Mouse (Mus musculus): ENCODE data around the gene Slfn2. TPM values are rescaled to one million over a fixed set of nuclear protein-coding genes. Genes with fewer than 3 reads are reported as not detected.
A peak's percentile ranks its signal among the peaks of the same experiment; 100 is the strongest.
"Not testable (repeated sequence)": the region's sequence is repeated elsewhere in the genome, so short reads cannot be mapped to it uniquely, and the experiment has no call there.

Gene Slfn2
- polyA plus RNA-seq (2012; fragmentation: generic; extraction: Trizol), result 0.11 TPM

- Histone ChIP-seq H3K36me3 (ENCODE audit: control insufficient read depth, insufficient read depth) (no peaks in the 10 kb centered on the region), H3K4me3 (no peak within 1 kb of the TSS), H3ac (ENCODE audit: control insufficient read depth, insufficient read length) (no peak within 1 kb of the TSS), H3K27me3 (ENCODE audit: control insufficient read depth, insufficient read depth, insufficient read length) (no peaks in the 10 kb centered on the region), H3K4me2 (ENCODE audit: low read depth) (no peak within 1 kb of the TSS), H3K79me2 (ENCODE audit: control insufficient read depth, insufficient read depth) (no peaks in the 10 kb centered on the region)
- TF ChIP-seq SRF (IDR thresholded peaks at IDR 0.05; ENCODE audit: control insufficient read depth, insufficient read length, low read depth) (no peak), MYOG (IDR thresholded peaks at IDR 0.05; ENCODE audit: control insufficient read depth in 1 of 3, insufficient read depth in 1 of 3, insufficient read length in 2 of 3, low read depth in 2 of 3) (no peak), REST (IDR thresholded peaks at IDR 0.05; ENCODE audit: insufficient read depth, insufficient read length) (no peak), TCF3 (IDR thresholded peaks at IDR 0.05; ENCODE audit: insufficient read length, low read depth) (no peak), MAX (IDR thresholded peaks at IDR 0.05; ENCODE audit: low read depth) (no peak), POLR2AphosphoS2 (IDR thresholded peaks at IDR 0.05; ENCODE audit: insufficient read length, low read depth) (no peak), E2F4 (IDR thresholded peaks at IDR 0.05; ENCODE audit: insufficient read depth) (no peak), POLR2A (IDR thresholded peaks at IDR 0.05; ENCODE audit: insufficient read length, low read depth) (no peak), MYOD1 (IDR thresholded peaks at IDR 0.05; ENCODE audit: control insufficient read depth in 1 of 3, insufficient read length in 2 of 3, low read depth in 2 of 3) (no peak), USF1 (IDR thresholded peaks at IDR 0.05; ENCODE audit: low read depth) (no peak), TCF12 (IDR thresholded peaks at IDR 0.05; ENCODE audit: insufficient read depth, poor library complexity, severe bottlenecking) (no peak)
Measured at GRCm38 (mm10) chr11:83064946-83065345, at the start of gene Slfn2. Gene Slfn2 (plus strand): TSS chr11:83065112.

DNA sequence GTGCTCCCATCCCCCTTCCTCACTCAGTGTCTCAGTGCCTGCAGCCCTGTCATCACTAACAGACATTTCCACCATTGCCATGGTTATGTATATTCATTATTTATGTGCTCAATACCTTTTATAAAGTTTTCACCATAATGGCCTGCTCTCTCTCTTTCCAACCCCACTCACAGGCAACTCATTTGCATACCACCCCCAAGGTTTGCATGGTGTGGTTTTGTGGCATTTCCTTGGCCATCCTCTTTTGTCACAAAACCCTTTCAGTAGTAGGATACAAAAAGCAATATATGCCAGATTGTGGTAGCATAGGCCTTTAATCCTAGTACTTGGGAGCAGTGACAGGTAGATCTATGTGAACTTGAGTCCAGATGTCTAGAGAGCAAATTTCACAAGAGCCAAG lies 48.8 kb upstream of the Slfn2 start:
- no peak overlapping the region for H3K4me3 ChIP-seq
- no peak overlapping the region for H3ac ChIP-seq (ENCODE audit: control insufficient read depth, insufficient read length)
- H3K79me2 ChIP-seq (ENCODE audit: control insufficient read depth, insufficient read depth), result no peaks in the 10 kb centered on the region
- no peak for TF ChIP-seq POLR2AphosphoS2 (IDR thresholded peaks at IDR 0.05; ENCODE audit: insufficient read length, low read depth)
- TF ChIP-seq CEBPB (IDR thresholded peaks at IDR 0.05; ENCODE audit: insufficient read depth, poor library complexity, severe bottlenecking), result no peak
- no peak for TF ChIP-seq TCF3 (IDR thresholded peaks at IDR 0.05; ENCODE audit: insufficient read length, low read depth)
- TF ChIP-seq USF1 (IDR thresholded peaks at IDR 0.05; ENCODE audit: low read depth), result no peak
- TF ChIP-seq REST (IDR thresholded peaks at IDR 0.05; ENCODE audit: insufficient read depth, insufficient read length), result no peak
- TF ChIP-seq MYOG (IDR thresholded peaks at IDR 0.05; ENCODE audit: control insufficient read depth in 1 of 3, insufficient read depth in 1 of 3, insufficient read length in 2 of 3, low read depth in 2 of 3), result no peak
- TF ChIP-seq SRF (IDR thresholded peaks at IDR 0.05; ENCODE audit: control insufficient read depth, insufficient read length, low read depth), result no peak
- TF ChIP-seq E2F4 (IDR thresholded peaks at IDR 0.05; ENCODE audit: insufficient read depth), result no peak
- TF ChIP-seq TCF12 (IDR thresholded peaks at IDR 0.05; ENCODE audit: insufficient read depth, poor library complexity, severe bottlenecking), result no peak
- H3K4me2 ChIP-seq (ENCODE audit: low read depth), result no peak overlapping the region
- no peaks in the 10 kb centered on the region for H3K27me3 ChIP-seq (ENCODE audit: control insufficient read depth, insufficient read depth, insufficient read length)
- H3K36me3 ChIP-seq (ENCODE audit: control insufficient read depth, insufficient read depth), result no peaks in the 10 kb centered on the region

DNA sequence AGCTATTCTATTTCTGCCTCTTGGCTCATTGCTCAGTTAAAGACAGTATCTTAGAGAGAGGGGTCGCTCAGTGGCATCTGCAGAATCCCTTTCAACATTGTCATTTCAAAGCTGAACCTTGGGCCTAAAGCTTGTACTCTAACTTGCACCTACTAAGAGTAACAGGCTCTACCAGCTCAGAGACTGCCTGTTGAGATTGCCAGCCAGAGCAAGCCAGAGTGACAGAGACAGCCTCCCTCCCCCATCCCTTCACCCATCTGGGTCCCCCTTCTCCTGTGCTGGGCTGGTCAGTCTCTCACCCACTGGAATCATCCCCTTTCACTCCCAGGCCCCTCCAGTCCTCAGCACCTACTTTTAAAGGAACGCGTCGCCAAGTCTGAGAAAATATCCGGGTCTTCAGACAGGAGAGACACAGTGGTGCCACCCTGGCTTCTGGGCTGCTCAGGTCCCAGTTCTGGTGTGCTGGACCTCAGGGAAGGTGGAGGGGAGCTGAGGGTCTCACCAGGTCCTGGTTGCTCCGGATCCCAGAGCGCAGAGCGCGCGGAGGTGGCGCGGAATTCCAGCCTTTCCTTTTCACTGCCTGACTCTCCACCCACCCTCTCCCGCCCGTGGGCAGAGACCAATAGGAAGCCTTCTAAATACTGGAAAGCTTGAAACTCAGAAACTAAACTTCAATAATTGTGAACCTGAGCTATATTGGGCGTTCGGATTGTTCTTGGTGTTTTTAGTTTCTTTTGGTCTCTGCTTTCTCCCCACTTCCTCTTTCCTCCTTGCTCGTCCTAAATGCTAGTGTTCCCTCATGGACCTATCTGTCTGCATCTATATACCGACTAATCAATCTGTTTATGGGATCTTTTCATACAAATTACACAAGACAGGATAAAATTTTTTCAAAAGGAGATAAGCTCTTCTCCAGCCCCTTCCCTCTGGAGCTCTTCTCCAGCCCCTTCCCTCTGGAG lies 45.1 kb upstream of the Slfn2 start:
- H3K36me3 ChIP-seq (ENCODE audit: control insufficient read depth, insufficient read depth); H3K27me3 ChIP-seq (ENCODE audit: control insufficient read depth, insufficient read depth, insufficient read length); H3ac ChIP-seq (ENCODE audit: control insufficient read depth, insufficient read length); H3K79me2 ChIP-seq (ENCODE audit: control insufficient read depth, insufficient read depth): not testable (repeated sequence)
- Histone ChIP-seq H3K4me2 (ENCODE audit: low read depth) (peak overlapping the region; percentile 30), H3K4me3 (peak overlapping the region; percentile 11)

DNA sequence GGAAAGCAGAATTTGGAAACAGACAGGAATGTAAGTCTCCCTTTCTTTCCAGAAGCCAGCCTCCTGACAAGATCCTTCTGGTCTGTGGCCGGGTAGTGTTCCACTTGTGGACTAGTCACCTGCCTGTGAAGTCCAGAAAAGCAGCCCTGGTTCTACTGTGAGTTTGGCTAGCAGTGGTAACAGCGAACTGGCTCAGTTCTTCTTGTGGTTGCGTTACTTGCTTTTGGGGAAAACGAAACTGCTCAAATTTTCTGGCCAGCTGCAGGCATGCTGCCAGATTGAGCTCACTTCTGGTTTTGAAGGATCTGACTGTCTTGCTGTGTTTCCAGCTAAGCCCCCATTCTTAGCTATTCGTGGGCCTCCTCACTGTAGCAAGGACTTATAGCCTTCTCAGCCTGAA lies 44.3 kb upstream of the Slfn2 start, which contains the start of gene Slfn8:
Slfn8 (minus strand) TSS at position 190 of the 400 bp plus-strand sequence.
- H3K4me2 ChIP-seq (ENCODE audit: low read depth), result peak within 1 kb of the TSS; percentile 30
- H3K79me2 ChIP-seq (ENCODE audit: control insufficient read depth, insufficient read depth), result no peaks in the 10 kb centered on the region
- peak within 1 kb of the TSS; percentile 11 for H3K4me3 ChIP-seq
- TF ChIP-seq MAX (IDR thresholded peaks at IDR 0.05; ENCODE audit: low read depth) (no peak), MYOG (IDR thresholded peaks at IDR 0.05; ENCODE audit: control insufficient read depth in 1 of 3, insufficient read depth in 1 of 3, insufficient read length in 2 of 3, low read depth in 2 of 3) (no peak)
- no peak within 1 kb of the TSS for H3ac ChIP-seq (ENCODE audit: control insufficient read depth, insufficient read length)
- no peaks in the 10 kb centered on the region for H3K27me3 ChIP-seq (ENCODE audit: control insufficient read depth, insufficient read depth, insufficient read length)
- H3K36me3 ChIP-seq (ENCODE audit: control insufficient read depth, insufficient read depth), result no peaks in the 10 kb centered on the region

DNA sequence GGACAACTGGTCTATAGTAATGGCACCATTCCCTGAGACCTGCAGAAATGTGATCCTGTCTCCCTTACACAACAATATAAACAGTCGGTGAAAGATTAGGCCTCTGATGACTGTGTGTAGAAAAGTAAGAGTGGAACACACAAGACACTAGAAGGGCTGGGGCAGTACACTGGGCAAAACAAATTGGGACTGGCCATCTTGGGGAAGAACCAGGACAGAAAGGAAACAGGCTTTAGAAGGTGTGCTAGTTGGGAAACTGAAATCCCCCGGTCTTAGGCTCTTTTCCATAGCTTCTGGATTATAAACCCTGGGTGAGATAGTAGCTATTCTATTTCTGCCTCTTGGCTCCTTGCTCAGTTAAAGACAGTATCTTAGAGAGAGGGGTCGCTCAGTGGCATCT lies 26.2 kb upstream of the Slfn2 start:
- not testable (repeated sequence) for H3K4me3 ChIP-seq; H3K79me2 ChIP-seq (ENCODE audit: control insufficient read depth, insufficient read depth); H3K4me2 ChIP-seq (ENCODE audit: low read depth); H3K27me3 ChIP-seq (ENCODE audit: control insufficient read depth, insufficient read depth, insufficient read length); H3ac ChIP-seq (ENCODE audit: control insufficient read depth, insufficient read length); H3K36me3 ChIP-seq (ENCODE audit: control insufficient read depth, insufficient read depth)

All from myocyte (in vitro differentiated cells).